Mouse (Mus musculus): ENCODE results near the gene Samd14. TPM values are rescaled to one million over a fixed set of nuclear protein-coding genes. Genes with fewer than 3 reads are reported as not detected.

Gene Samd14
- total RNA-seq, 2 experiments from 2014 or later = 25.8 to 33.7 TPM

DNA sequence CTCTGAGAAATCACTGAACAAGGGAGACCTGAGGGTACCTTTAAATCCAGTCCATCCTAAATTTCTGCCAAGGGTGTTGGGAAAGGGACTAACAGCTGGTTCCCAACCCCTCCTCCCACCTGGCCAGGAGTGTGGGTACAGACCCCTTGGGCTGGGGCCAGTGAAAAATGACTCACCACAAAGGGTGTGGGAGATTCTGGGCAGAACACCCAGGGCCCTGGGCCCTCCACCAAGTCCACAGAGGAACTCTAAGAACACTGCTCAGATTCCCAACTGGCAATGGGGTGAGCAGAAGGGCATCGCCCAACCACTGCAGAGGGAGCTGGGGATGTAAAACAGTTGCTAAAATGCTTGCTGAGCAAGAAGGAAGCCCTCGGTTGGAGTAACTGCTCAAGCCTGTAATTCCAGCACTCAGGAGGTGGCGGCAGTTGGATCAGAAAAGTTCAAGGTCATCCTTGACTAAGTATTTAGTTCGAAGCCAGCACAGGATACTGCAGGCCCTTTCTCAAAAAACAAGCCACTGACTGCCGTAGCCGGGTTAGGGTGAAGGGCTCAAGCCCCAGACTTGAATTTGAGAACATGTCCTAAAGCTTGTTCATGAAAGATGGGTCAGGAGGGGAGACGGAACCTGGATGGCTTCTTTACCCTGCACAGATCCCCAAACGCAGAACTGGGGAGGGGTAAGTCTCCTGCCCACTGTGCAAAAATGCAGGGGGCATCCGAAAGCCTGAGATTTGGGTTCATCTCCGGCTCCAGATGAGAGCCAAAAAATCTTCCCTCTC lies 20.7 kb upstream of the Samd14 start:
- peak in 1 of 2 experiments; percentile 47 for DNase-seq (ENCODE audit: low spot score in 2 of 2)

DNA sequence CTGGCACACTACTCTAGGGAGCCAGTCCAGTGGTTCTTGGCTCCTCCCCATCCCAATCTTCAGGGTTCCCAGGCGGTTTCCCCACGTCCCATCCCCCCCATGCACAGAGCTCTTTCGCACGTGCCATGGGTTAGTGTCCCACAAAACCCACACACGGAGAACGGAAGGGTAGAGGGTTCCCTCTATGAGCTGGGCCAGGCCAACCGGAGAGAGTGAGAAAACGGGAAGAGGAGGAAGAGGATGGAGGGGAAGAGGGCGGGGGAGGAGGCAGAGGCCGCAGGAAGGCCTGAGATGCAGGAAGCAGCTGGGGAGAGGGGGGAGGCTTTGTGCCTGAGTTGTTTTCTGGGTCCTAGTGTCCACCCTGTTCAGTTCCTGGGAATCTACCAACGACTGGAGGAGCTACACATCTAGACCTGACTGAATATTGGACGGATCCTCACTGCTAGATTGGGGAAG lies 20.1 kb upstream of the Samd14 start:
- DNase-seq (ENCODE audit: low spot score in 2 of 2) = peak; percentile 88 to 90

DNA sequence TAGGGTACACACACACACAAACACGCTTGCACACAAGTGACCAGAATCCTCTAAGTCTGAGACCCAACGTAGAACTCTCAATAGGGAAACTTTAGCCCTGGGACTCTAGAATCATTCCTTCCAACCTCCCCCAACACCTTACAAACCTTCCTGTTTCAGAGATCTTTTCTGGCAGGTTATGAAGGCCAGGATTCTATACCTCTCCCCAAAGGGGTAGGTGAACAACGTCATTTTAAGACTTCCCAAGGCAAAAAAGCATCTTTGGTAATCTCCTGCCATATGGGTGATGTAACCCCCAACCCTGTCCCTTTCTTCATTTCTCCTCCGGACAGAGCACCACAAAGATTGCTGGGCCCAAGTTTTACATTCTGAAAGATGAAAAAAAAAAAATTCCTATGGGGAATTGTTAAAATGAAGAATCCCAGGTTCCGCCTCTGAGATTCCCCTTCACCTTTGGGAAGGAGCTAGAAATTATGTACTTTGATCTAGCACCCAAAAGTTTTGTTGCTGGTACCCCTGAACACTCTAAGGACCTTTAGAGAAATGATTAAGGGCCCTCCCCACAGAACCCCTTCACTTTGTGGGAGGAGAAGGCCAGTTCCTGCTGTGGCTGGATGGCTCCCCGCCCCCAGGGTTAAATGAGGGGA lies 19.5 kb upstream of the Samd14 start:
- DNase-seq (ENCODE audit: low spot score in 2 of 2) = no peak

DNA sequence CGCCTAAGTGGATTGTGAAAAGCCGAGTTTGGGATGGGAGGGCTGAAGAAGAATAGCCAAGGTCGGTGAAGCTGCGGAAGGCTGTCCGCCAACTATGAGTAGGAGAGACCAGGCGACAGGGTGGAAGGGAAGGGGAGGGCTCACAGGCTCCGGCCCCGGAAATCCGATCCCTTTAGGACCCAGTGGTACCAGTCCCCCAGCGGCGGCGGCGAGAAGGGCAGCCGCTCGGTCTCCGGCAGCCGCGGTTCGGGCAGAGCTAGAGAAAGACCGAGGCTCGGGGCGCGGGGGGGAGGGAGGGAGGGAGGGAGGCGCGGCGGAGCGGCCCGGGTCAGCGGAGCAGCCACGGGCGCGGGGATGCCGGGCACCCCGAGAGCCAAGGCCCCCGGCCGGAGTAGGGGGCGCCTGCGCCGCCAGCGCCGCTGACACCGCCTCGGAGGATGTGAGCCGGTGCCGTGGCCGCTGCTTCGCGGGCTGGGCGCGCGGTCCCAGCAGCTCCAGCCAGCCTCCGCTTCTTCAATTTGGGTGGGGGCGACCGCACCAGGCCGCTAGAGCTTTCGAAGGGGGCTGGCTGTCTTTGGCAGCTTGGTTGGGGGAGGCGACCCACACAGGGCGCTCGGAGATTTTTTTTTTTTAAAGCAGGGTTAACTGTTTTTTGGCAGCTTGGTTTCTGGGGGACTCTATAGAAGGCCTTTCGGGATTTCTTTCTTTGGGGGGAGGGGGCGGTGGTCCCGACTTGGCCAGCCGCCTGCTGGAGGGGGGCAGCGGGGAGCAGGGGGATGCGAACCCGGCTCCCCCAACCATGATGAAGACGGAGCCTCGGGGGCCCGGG lies 18.7 kb upstream of the Samd14 start, which contains the start of gene Ppp1r9b:
Gene Ppp1r9b (plus strand): TSS at position 287 of the 829 bp plus-strand sequence.
- DNase-seq (ENCODE audit: low spot score in 2 of 2) = peak; percentile 92 to 94

DNA sequence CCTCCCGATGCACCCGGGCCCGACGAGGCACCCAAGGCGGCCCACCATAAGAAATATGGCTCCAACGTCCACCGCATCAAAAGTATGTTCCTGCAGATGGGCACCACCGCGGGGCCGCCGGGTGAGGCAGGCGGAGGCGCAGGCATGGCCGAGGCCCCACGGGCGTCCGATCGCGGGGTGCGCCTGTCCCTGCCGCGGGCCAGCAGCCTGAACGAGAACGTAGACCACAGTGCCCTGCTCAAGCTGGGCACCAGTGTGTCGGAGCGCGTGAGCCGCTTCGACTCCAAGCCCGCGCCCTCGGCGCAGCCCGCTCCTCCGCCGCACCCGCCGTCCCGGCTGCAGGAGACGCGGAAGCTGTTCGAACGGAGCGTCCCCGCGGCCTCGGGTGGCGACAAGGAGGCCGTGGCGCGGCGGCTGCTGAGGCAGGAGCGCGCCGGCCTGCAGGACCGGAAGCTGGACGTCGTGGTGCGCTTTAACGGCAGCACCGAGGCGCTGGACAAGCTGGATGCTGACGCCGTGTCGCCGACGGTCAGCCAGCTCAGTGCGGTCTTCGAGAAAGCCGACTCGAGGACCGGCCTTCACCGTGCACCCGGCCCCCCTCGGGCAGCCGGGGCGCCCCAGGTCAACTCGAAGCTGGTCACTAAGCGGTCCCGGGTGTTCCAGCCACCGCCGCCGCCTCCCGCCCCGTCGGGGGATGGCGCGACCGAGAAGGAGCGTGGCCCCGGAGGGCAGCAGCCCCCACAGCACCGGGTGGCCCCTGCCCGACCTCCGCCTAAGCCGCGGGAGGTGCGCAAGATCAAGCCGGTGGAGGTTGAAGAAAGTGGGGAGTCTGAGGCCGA lies 17.8 kb upstream of the Samd14 start:
- peak in 1 of 2 experiments; percentile 40 for DNase-seq (ENCODE audit: low spot score in 2 of 2)

DNA sequence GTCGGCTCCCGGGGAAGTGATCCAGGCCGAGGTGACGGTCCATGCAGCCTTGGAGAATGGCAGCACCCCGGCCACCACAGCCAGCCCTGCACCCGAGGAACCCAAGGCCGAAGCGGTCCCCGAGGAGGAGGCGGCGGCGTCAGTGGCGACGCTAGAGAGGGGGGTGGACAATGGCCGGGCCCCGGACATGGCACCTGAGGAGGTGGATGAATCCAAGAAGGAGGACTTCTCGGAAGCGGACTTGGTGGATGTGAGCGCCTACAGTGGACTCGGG lies 17.3 kb upstream of the Samd14 start:
- no peak for DNase-seq (ENCODE audit: low spot score in 2 of 2)

DNA sequence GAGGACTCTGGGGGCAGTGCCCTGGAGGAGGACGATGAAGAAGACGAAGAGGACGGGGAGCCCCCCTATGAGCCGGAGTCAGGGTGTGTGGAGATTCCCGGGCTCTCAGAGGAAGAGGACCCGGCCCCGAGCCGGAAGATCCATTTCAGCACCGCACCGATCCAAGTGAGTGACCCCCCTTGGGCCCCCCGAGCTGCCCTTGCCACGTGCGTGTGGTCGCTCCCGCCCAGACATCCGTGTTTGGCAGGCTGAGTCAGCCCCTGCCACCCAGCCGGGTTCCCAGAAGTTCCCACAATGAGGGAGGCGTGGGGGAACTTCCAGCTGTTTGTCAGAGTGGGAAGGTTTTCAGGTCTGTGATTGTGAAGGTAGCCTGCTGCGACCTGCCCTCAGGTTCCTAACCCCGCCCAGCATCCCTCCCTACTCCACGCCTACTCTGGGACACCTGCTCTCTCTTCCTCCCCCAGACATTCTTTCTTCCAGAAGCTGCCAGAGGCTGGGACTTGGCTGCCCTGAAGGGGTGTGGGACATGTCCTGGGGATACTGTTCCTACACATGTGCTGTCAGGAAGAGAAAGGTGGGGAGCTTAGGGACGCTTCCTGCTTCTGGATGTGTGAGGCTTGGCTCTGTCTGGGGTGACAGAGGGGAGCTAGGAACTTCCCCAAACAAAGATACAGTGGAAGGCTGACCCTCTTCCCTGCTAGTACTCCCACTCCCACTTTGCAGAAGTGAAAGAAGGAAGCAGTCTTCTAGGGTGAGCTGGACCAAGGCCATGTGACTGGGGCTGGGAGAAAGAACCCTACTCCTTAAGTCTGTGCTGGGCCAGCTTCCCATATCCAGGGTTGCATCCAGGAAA lies 16.7 kb upstream of the Samd14 start:
- DNase-seq (ENCODE audit: low spot score in 2 of 2) = no peak

DNA sequence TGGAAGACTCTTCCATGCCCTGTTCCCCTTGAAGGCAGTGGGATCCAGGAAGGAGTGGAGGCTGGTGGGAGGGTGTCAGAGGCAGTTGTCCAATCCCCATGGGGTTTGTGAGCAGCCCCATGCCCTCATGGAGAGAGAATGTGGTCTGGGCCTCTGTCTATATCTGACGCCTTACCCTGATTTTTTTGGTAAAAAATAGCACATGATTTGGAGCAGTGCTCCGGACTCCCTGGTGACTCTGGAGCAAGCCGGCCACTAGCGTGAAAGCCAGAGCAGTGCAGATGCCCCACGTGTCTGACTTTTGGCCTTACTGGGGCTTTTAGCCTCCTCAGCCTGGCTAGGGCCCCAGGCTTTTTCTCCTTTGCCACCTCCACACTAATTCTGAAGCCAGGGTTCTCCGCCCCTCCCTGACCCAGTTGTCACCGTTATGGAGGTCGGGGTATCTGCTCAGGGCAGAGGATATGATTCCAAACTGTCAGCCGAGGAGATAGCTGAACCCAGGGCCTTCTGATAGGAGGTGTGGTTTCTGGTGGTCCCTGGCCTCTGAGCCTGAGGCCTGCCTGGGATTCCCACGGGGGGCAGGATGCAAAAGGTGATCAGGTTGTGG lies 15.4 kb upstream of the Samd14 start:
- no peak for DNase-seq (ENCODE audit: low spot score in 2 of 2)

DNA sequence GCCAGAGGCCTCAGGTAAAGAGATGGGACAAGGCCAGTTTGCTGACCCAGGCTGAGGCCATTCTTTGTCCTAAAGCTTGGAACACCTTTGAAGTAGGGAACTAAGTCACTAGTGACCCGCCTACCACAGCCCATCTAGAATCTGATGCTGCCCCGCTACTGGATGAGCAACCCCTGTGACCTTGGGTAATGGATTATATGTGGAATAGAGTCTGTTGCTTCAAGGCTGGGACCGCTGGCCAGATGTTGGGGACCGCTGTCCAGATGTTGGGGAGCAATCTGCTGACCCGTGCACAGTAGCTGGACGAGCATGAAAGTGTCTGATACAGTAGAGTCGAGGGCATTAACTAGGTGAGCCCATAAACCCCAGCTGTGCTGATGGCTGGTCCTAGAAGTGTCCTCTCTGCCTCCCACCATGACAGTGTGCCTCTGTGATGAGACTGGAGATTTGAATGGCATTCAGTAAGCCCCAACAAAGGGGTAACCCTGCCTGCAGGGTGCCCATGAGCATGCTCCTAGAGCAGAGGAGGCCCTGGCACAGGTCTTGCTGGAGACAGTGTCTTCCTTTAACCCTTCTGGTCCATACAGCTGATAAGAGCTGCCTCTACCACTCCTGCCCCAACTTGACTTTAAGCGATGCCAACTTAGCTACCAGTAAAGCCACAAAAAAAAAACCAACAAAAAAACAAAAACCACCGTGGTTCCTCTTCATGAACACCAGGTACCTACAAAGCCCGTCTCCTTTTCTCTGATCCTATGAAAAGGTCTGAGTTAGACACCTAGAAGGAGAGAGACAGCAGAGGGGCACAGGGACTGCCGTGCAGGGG lies 14.5 kb upstream of the Samd14 start:
- no peak for DNase-seq (ENCODE audit: low spot score in 2 of 2)

DNA sequence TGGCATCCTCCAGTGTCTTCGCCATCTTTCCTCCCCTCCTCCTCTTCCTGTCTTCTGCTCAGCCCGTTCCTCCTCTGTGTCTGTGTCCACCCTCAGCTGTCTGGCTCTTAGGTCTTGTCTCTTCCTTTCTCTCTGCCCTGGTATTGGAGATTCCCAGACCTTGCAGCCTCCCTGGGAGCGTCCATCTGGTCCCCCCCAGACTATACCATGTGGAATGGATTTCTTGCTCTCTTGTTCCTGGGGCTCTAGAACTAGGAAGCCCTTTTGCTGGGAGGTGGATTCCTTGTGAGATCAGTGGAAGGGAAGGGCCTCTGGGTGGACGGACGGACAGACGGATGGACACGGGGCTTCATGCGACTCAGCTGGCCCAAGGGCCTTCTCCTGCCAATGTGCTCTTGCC lies 13.6 kb upstream of the Samd14 start:
- no peak for DNase-seq (ENCODE audit: low spot score in 2 of 2)

DNA sequence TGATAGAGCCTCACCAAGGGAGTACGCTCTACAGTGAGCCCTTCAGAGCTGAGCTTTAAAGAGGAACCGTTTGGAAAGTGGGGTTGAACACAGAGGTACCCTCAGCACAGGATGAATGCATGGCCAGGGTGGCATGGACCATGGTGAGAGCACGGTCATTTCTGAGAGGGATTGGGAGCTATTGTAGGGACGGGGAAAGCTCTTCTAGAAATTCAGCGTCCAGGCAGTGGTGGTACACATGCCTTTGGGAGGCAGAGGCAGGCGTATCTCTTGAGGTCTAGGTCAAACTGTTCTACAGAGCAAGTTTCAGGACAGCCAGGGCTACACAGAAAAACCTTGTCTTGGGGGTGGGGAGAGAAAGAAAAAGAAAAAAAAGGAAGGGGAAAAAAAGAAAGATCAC lies 12.7 kb upstream of the Samd14 start:
- DNase-seq (ENCODE audit: low spot score in 2 of 2) = no peak

DNA sequence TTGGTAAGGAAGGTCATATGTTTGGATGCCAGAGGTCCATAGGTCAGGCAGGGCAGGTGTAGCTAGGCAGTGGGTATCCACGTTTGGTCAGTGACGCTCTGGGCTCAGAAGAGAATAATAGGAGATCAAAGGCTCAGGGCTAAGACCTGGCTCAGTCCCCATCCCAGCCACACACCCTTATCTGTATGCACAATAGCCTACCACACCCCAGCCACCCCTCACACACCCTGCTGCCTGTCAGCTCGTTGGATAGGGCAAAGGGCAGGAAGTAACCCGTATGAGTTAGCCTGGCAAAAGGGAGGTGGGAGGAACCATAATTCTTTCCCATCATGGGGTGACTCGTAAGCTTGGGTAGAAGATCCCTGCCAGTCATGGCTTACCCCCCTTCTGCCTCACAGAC lies 12.1 kb upstream of the Samd14 start:
- no peak for DNase-seq (ENCODE audit: low spot score in 2 of 2)

DNA sequence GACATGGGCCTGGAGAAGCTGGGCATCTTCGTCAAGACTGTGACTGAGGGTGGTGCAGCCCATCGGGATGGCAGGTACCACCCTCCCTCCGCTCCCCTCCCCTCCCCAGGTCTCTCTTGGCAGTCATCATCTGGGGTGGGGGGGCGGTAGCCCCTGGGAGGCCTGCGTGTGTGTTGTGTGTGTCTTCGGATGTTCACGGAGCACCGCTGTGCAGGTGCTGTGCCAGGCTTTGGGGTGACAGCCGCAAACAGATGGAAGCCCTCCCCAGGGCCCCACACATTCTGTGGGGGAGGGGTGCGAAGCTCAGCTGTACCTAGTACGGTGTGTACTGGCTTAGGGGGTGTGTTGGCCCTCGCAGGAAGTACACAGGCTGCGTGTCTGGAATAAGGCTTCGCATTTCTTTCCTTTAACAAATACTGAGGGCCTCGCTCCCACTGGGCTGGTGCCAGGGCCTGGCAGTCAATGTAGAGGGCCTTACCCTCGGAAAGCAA lies 11.6 kb upstream of the Samd14 start:
- DNase-seq (ENCODE audit: low spot score in 2 of 2) = peak; percentile 53 to 64

DNA sequence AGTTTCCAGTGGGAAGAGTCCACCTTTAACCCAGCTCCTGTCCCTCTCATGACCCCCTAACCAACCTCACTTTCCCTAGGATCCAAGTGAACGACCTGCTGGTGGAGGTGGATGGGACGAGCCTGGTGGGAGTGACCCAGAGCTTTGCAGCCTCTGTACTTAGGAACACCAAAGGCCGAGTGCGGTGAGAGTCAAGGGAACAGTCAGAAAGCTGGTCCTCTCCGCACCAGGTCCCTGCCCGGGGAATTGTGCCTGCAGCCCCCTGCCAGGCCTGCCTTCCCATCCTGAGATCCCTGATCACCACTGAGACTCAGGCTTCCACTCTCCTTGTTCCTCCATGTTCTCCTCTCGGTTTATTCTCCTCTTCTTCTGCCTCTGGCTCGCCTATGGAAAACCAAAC lies 9.6 kb upstream of the Samd14 start:
- no peak for DNase-seq (ENCODE audit: low spot score in 2 of 2)

DNA sequence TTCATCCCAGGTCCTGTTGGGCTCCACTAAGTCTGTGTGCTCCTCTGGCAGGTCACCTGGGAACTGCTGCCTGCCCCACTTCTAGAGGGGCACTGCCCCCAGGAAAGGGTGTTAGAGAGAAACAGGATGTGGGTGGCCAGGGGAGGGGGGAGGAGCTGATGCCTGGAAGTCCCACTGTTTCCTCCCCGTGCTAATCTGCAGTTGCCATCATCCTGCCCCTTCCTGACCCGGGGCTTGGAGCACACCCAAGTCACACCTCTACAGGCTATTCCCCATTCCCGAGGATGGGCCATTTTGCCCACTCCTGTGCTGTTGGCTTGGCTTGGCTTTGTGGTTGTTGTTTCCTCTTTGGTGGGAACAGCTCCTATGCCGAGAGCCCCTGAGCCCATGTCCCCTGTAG lies 9.1 kb upstream of the Samd14 start:
- DNase-seq (ENCODE audit: low spot score in 2 of 2) = no peak

DNA sequence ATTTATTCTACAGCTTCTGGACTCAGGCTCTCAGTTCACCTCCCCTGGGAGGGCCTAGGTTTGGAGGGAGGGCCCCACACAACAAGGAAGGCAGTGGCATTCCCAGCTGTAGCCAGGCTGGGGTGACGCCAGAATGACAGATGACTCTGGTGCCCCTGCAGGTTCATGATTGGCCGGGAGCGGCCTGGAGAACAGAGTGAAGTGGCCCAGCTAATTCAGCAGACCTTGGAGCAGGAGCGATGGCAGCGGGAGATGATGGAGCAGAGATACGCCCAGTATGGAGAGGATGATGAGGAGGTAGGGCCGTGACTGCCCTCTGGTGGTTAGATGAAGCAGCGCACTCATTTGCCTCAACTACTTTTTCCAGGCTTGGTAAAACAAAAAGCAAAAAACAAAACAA lies 8.6 kb upstream of the Samd14 start:
- peak in 1 of 2 experiments; percentile 64 for DNase-seq (ENCODE audit: low spot score in 2 of 2)

DNA sequence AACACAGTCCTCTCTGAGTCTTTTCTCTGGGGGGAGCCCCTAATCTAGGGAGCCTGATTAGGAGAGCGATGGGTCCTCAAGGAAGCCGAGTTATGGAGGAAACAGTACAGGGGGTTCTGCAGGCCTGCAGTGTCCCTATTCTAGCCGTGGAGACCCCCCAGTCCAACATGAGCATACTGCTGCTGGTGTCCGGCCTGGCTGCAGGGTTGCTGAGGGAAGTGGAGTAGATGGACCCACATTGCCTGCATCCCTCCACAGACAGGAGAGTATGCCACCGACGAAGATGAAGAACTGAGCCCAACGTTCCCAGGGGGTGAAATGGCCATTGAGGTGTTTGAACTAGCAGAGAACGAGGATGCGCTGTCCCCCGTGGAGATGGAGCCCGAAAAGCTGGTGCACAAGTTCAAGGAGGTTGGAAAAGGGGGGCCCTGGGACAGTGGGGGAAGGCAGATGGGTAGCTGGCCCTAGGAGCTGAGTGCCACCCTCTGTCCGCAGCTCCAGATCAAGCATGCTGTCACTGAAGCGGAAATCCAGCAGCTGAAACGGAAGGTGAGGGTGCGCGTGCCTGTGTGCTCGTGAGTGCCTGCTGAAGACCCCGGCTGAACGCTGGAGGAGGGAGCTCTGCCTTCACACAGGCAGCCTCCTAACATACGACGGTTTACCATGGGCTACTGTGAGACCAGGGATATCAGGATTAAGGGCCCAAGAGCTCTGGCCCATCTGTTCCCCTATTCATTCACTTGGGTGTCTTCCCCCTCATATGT lies 7.9 kb upstream of the Samd14 start:
- DNase-seq (ENCODE audit: low spot score in 2 of 2) = no peak

DNA sequence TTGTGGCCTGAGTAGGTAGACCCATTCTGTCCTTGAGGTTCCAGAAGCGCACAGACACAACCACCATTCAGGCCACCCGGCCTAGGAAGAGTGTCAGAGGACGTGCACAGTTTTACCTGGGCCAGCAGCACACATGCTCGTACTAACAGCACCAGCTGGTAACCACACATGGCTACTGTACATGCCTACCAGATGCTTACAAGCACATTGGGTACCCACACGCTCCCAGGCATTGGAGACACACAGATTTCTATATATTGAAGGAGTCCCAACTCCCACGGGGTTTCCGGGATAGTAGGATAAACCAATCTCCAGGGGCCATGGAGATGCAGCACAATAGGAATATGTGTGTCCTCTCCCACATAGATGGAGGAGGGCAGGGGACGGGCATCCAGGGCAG lies 7.0 kb upstream of the Samd14 start:
- peak in 1 of 2 experiments; percentile 43 for DNase-seq (ENCODE audit: low spot score in 2 of 2)

Data from left cerebral cortex, adult 18-20 months (tissue).